Mouse (Mus musculus) frontal cortex, adult 2 months (tissue): ENCODE data around the gene Zfp827. TPM values are rescaled to one million over a fixed set of nuclear protein-coding genes. Genes with fewer than 3 reads are reported as not detected.

Experiments
- DNase-seq, 2 experiments: peaks; one replicate each; pipeline ENCODE4 v3.0.0; 2022; ENCODE audit warnings: low spot score in 1 of 2; ENCODE audit errors: extremely low spot score in 1 of 2
- polyA plus RNA-seq: library from polyadenylated mRNA; depleted of rRNA; stranded (reverse); fragments of >200 nt; gene quantifications from 2 replicates; pipeline ENCODE4 v1.2.3, GENCODE M21; 2012

Zfp827 gene
- polyA plus RNA-seq, 1 experiment, result 33.5 TPM

DNA sequence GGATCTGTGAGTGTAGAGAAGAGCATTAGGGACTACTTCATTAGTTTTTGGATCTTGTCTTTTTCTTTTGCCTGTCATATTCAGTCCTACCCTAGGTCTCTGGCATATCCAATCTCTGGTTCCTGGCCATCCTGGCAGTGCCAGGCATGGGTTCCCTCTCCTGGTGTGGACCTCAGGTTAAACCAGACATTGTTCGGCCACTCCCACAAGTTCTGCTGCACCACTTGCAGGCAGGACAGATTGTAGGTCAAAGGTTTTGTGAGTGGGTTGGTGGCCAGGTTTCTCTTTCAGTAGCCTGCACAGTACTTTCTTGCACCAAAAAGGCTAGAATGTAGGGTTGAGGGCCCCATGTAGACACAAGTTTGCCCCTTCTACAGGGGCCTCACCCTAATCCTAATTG lies 125.0 kb downstream of the Zfp827 start:
- no peak for DNase-seq

- no peak for DNase-seq
Observed at GRCm38 (mm10) chr8:79153637-79154036, 125.4 kb downstream of the Zfp827 start.

GRCm38 (mm10) chr8:79155556-79156161 lies 127.4 kb downstream of the Zfp827 start:
- no peak for DNase-seq

GRCm38 (mm10) chr8:79157366-79157765 lies 129.1 kb downstream of the Zfp827 start:
- no peak for DNase-seq

DNA sequence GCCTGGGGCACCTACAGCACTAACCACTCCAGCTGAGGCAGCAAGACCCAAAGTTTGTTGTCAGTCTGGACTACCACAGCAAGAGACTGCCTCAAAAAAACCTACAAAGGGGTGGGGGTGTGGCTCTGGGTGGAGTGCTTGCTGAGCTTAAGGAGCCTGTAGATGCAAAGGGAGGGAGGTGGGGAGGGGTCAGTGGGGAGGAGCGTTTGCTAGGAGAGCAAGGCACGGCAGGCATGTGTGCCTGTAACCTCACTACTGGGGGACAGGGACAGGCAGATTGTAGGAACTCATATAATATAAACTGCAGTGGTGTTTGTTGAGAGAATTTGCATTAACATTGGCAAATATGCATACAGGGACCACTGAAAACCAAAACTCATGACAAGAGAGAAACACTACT lies 130.1 kb downstream of the Zfp827 start:
- no peak for DNase-seq

DNA sequence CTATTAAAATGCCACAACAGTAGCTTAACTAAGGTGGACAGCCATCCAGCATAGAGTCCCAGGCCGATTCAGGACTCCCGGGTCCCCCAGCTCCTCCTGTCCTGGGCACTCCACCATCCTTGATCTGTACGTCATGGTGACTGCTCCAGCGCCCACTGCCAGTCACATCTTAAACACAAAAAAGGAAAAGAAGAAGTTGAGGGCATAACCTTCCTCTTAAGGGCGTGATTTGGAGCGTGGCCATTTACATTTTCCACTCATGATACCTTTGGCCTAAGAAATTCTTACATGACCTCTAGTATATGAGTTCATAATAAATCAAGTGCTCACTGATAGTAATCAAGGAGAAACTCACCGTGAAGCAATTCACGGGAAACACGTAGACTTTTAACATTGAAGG lies 131.2 kb downstream of the Zfp827 start:
- DNase-seq, result no peak

DNA sequence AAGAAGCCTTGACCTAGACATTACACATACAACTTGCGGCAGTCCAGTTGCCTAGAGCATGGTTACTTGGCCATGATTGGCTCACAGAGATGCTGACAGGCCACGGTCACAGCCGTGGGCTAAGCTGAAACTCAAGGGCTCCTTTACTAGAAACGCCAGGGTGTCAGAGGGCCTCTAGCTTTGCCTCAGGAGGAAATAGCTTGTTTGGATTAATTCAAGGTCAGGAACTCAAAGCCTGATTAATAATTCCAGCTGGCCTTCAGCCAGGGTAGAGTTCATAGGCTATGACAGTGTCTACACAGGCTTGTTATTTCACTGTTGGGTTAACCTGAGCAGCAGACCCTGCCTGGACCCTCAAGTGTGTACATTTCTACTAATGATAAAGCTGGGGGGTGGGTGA lies 132.1 kb downstream of the Zfp827 start:
- no peak for DNase-seq

DNA sequence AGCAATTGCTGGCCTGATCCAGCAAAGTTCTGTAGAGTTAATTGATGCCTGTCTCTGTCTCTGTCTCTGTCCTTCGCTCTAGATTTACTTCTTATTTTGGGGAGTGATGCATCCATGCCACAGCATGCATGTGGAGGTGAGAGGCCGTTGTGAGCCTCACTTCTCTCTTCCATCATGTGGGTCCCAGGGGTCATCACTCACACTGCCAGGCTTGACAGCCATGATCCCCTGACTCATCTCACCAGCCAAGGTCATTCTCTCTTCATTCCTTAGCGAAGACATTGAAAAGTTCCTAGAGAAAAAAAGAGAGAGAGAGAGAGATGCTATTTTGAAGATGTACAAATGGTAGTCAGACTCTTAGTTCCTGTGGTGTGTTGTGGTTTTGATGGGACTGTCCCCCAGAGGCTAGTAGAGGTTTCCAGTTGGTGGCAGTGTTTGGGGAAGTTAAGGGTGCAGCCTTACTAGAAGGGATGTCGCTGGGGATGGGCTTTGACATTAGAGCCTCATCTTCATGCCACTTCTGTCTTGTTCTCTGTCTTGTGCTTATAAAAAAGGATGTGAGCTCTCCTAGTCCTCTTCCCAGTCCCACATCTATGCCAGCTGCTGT lies 133.0 kb downstream of the Zfp827 start:
- DNase-seq, result no peak

GRCm38 (mm10) chr8:79162533-79163308 lies 134.5 kb downstream of the Zfp827 start:
- peak in 1 of 2 experiments; percentile 44 for DNase-seq

DNA sequence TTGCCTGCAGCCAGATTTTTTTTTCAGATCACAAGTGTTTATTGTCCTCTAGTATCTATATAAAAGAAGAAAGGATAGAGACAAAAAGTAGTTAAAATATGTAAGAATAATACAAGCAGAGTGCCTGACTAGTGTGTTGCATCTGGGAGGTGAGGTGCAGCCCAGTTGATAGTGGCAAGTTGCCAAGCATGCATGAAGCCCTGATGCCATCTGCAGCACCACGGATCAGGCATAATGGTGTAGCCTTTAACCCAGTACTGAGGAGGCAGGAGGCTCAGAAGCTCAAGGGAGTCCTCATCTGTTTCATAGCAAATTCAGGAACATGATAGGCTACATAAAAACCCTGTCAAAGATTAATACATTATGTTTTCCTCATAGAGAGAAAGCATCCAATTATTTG lies 136.1 kb downstream of the Zfp827 start:
- DNase-seq, result no peak

DNA sequence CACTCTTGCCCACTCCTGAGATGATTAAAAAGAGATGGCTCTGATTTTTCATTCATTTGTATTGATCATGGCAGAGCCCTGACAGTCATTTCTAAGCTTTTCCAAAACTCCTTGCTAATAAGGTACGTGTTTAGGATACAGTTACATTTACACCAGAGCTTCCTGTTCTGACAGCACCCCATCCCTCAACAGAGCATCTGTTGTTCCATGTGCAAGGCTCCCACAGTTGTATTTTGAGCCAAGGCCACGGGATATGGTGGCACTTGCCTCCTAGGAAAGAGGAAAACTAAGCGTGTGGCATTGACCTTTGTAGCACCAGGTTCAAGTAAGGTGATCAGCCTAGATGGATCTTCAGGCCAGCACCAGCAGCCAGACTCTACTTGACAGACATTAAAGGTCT lies 137.0 kb downstream of the Zfp827 start:
- no peak for DNase-seq

DNA sequence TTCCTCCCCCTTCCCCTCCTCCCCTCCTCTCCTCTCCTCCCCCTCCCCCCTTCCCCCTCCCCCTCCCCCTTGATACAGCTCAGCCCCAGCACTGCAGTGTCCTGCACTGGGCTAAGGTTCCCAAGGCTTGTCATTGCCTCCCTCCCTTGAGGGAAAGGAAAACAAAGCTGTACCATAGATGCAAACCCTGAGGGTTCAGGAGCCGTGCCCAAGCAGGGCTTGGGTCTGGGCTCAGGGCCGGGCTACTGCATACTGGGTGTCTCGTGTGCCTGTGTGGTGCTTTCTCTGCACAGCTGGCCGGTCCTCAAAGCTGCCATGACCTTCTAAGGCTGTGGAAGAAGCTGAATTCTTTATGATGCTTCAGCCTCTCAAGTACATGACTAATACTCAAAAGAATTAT lies 145.4 kb downstream of the Zfp827 start:
- no peak for DNase-seq

- no peak for DNase-seq
Observed at GRCm38 (mm10) chr8:79175991-79176390, 147.8 kb downstream of the Zfp827 start.

DNA sequence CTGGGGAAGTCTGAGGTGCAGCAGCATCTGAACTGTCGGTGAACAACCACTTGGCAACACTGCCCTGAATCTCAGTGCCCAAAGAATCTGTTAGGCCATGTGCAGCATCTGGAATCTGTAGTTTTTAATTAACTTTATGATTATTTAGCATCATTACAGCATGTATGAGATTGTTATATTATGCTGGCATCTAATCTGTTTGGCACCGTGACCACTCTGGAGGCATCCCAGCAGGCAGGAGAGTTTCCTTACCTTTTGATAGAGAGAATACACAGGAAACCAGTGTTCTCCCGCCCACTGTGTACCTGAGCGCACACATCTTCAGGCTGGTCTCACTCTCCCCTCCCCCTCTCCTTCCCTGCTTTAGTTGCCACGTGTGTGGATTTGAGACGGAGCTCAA lies 151.4 kb downstream of the Zfp827 start:
- no peak for DNase-seq

GRCm38 (mm10) chr8:79185488-79185887 lies 157.3 kb downstream of the Zfp827 start:
- DNase-seq, result no peak

DNA sequence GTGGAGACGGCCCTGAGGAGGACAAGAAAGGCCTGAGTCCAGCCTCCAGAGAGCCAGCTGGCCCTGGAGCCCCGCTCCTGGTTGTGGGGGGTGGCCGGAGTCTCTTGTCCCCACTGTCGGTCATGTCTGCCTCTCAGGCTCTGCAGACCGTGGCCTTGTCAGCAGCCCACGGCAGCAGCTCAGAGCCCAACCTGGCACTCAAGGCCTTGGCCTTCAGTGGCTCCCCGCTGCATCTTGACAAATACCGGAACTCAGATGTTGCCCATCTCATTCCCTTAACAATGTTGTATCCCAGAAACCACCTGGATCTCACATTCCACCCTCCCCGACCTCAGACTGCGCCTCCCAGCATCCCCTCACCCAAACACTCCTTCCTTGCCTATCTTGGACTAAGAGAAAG lies 161.8 kb downstream of the Zfp827 start:
- no peak for DNase-seq

DNA sequence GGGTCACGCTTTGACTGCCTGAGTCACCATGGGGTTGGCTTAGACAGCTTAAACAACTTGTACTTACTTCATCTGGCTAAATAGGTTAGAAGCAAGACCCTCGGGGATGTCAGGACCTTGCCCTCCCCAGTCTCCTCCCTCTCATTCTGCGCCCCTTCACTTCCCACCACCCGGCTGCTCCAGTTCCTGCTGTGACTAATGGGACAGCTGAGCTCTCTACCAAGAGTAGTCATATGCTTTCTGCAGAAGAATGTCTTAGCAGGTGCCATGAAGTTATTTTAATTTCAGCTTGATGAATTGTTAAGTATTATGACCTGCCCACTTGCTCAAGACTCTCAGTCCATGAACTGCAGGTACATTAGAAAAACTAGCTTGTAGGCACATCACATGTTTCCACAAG lies 168.2 kb downstream of the Zfp827 start:
- DNase-seq, result no peak

- no peak for DNase-seq
Observed at GRCm38 (mm10) chr8:79198675-79199074, 170.4 kb downstream of the Zfp827 start.

DNA sequence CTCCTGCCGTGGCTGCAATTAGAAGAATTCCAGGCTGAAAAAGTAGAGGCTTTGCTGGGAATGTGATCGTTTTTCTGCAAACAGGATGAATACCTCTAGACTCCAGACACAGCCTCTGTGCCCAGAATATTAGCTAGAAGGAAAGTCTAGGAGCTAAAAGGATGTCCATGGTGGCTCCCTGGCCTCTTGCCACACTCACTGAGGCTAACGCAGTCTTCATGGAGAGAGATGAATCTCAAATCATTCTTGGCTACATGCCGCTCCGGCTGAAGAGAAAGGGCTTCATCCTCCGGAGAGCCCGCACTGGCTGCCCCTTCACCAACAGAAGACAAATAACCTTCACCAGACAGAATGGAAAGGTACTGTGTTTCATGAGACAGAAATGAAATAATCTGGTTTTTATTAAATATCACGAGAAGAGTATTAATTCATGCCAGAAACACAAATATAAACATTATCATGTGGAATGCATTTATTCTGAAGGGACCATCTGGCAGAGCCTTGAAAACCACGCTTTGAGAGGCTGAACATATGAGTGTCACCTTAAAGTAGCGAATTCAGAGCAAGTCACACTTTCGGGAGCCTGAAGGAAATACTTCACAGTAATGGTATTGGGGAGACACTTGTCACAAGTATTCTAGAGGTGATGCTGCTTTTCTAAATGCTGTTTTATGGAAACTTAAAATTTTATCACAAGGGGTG lies 173.4 kb downstream of the Zfp827 start:
- no peak for DNase-seq

DNA sequence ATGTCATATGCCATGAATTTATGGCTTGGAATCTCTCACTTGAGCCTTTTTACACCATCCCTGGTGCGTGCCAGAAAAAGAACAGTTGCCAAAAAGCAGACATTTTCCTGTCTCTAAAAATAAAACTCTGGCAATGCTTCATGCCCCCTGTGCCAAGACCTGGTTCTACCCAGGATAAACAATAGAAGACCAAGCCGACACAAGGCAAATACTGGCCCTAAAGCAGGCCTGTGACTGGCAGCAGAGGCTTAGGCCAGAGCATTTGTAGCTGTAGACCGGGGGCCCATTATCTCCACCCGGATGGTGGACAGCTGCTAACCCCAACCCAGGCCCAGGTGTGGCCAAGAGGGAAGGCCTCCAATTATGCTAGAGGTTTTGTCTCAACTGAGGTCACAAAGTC lies 178.7 kb downstream of the Zfp827 start:
- DNase-seq, result no peak

- DNase-seq, result no peak
Observed at GRCm38 (mm10) chr8:79208181-79208580, 179.9 kb downstream of the Zfp827 start.
